Mouse (Mus musculus): ENCODE measurements at regions not wholly inside any gene's neighbourhood (a gene's known extent, or its start where the extent isn't known, plus 50 kb on each side); places are given as distances from the start of the nearest gene placed in this dataset.

DNA sequence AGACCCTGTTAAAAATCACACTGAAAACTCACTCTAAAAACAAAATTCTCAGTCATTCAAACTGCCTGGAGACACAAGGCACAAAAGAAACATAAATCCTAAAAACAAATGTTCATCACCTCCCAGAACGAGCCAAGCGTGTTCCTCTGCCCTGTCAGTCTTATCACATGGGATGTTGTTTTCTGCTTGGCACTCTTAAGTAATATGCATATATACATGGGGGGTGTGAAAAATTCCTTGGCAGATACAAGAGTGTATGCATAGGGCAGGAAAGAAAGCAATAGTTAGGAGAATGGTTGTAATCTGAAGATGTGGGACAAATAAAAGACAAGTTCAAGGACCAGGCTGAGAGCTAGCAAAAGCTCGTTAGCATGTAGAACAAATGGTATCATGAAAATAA, 179.4 kb downstream of the Qdpr start:
- DNase-seq (ENCODE audit: low read depth, low spot score): peak; percentile 20

DNA sequence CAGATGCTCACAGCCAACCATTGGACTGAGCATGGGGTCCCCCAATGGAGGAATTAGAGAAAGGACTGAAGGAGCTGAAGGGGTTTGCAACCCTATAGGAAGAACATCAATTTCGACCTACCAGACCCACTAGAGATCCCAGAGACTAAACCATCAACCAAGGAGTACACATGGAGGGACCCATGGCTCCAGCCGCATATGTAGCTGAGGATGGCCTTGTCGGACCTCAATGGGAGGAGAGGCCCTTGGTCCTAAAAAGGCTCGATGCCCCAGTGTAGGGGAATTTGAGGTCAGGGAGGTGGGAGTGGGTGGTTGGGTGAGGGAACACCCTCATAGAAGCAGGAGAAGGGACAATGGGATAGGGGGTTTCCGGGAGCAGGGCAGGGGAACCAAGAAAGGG, 180.6 kb downstream of the Qdpr start:
- DNase-seq (ENCODE audit: low read depth, low spot score): no peak

DNA sequence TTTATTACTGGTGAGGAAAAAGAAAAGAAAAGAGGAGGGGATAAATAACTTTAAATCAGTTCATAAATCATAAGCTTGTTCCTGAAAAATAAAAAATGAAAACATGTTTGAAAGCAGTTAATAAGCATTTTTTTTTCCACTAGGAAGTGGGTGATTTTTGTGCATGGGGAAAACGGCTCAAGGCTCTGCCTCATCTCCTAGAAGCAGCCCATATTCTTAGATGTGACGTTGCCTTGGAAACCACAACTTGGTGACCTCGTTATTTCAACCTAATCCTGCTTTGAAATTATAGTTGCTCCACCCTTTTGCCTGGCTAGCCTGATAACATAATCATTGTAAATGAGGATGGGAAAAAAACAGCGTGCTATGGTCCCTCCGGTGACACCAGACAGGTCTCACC, 183.1 kb downstream of the Qdpr start:
- DNase-seq (ENCODE audit: low read depth, low spot score): peak; percentile 62

DNA sequence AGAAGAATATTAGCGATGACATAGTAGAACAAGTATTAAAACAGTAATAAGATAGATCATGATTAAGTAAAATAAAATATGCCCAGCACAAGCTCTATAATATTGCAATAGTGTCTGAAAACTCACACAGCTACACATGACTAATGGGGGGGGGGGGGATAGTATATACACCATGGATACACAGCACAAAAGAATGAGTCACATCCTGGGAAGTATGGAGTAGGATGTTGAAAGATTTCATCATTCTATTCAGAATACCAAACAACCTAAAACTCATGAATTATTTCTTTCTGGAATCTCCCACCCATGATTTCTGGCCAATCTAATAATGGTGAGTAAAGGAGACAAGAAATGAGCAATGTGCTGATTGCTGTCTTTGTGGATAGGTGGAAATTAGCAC, 191.6 kb downstream of the Qdpr start:
- no peak for DNase-seq (ENCODE audit: low read depth, low spot score)

DNA sequence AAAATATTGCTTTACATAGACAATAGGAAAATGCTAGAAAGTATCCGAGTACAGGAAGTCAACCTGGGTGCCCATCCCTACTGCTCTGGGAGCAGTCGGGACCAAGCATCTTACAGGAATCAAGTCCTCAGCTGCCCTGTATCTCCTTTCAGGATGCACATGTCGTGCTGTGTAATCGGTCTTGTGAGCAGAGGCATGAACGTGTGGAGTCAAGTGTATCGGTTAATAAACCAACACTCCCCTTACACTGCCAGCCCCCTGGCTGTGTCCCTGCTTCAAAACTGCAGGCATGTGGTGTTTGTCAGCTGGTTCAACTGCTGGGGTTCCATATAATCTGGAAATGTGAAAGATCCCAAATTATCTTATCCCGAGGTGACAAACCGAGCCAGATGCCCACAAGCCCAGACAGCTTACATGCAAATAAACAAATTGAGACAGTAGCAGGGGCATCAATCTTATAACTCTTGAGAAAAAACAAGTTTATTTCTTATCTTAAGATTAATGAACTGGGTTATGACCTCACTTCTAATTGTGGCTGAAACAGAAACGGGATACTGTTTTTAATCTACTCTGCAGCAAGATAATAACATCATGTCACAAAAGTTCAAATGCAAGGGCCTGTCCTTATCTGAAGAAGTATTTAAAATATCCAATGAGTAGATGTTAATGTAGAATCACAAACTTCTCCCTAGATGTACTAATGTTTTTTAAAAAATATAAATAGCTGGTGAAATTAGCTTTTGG, 193.6 kb downstream of the Qdpr start:
- no peak for DNase-seq (ENCODE audit: low read depth, low spot score)

DNA sequence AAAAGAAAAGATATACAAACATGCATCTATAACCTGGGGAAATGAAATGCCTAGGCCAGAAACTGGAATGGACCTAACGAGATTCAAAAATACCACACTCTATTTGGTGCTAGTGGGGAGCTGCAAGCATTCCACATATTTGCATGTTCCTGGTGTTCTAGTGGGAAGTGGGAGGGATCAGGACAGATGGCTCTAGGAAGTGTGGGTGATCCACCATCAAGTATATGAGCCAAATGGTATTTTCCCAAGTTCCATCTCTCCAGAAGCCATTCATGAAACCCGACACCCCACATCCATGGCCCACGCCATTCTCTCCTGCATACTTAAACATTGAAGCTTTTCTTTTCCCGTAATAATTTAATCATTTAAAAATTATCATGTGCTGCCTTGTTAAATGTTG, 218.2 kb downstream of the Qdpr start:
- DNase-seq (ENCODE audit: low read depth, low spot score): peak; percentile 93

DNA sequence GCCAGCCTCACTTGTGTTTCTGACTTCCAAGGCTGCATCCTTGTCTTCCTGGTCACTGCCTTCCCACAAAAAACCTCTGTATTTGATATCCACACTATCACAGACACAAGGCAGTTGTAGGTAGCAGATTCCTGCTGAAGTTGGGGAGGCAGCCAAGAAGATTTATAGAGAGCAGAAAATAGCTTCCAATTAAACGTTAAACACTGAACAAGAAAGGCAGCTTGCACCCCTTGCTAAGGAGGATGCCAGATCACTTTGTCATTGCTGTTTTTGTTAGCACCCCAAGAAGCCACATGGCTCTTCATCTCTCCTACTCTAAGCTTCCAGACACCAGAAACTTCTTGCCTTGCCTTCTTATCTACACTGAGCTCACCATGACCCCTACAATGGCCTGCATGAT, 219.9 kb downstream of the Qdpr start:
- peak; percentile 80 for DNase-seq (ENCODE audit: low read depth, low spot score)

DNA sequence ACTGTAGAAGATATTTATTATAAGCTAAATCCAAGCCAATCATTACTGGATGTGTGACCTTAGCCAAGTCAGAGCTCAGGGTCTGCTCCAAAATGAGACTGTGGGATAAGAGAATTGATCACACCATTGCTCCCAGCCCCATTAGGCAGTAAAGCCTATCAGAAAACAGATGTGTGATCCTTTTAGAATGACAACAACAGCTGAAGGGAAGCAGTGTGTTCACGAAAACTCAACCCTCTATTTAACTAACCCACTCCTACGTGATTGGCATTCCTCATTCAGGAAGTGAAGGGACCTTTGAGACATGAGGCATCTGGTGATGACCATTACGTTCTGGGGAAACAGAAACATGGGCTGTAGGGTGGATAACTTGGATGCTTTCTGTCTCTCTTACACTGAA, 220.6 kb downstream of the Qdpr start:
- no peak for DNase-seq (ENCODE audit: low read depth, low spot score)

DNA sequence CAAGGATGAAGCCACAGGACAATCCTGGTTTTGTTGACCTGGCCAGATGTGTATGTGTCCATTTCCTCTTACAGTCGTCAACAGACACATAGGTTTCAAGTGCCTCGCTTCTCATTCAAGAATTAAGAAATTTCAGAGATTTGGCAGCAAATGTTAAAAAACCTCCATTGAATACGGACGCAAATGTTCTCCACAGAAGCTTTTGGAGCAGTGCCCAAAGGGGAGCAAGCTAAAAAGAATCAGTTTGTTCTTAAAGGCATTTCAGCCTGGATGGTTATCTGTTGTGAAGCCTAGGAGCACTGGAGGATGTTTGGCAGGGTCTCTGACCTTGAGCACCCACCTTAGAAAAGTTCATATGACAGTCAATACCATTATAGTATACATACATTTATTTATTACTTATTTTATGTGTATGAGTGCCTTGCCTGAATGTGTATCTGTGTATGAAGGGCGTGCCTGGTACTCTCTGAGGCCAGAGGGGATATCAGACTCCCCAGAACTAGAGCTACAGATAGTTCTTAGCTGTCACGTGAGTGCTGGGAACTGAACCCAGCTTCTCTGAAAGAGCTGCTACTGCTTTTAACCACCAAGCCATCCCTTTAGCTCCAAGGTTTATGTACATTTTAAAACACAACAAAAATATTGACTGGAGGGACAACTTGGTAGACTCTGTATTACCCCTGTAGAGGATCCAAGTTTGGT, 221.7 kb downstream of the Qdpr start:
- DNase-seq (ENCODE audit: low read depth, low spot score): peak; percentile 43

DNA sequence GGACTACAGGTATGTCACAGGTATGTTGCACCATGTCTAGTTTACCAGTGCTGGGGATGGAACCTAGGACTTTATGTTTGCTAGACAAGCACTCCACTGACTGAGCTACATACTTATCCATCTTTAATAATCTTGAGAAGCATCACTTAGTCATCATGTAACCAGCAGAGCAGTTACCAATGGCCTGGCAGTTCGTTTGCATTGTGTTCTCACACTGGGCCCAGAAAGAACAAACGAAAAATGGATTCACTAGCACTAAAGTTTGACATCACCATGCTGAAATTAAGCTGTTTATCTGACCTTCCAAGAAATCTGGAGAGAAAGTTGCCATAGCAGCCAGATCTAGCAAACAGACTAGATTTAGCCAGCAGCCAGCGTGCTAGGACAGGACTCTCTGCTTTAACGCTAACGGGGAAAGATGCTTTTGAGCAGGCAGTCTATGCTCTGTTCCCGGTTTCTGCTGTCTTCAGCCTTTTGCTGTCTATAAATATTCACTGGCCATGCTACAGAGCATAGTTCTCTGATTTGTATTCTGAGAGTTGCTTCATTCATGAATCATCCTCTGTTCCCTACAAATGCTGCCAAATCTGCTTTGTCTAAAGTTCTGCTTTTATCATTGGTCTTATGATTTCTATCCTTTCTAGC, 229.6 kb downstream of the Qdpr start:
- DNase-seq (ENCODE audit: low read depth, low spot score): peak; percentile 83

DNA sequence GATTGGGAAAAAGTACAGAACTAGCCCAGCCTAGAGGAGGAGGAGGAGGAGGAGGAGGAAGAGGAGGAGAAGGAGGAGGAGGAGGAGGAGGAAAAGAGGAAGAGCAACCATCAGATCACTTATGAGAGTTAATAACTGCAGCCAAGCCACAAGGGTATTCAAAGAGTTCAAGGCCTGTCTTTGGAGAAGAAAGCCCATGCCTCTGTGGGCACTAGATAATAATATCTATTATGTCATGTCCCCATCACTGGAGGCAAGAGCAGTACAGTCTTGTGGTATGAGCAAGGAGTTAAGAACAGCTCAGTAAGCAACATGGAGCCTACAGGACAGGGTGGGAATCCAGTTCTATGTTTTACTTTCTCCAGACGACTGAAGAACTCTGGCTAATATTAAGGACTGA, 230.5 kb downstream of the Qdpr start:
- DNase-seq (ENCODE audit: low read depth, low spot score): no peak

DNA sequence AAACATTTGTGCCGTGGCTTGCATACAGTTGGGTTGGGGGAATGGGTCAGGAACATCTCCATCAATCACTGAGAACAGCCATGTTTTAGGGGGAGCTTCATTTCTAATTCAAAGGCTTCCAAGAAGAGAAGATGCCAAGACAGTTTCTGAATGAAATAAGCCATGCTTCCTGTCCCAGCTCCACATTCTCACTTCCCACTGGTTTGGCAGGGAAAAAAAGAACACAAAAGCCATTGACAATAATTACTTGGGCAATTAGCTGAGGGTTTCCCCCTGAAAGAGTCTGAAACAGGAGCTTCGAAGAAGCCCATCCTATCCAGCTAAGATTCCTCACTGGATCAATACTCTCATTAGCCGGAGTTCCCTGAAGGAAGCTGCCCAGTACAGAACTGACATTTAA, 230.9 kb downstream of the Qdpr start:
- peak; percentile 34 for DNase-seq (ENCODE audit: low read depth, low spot score)

DNA sequence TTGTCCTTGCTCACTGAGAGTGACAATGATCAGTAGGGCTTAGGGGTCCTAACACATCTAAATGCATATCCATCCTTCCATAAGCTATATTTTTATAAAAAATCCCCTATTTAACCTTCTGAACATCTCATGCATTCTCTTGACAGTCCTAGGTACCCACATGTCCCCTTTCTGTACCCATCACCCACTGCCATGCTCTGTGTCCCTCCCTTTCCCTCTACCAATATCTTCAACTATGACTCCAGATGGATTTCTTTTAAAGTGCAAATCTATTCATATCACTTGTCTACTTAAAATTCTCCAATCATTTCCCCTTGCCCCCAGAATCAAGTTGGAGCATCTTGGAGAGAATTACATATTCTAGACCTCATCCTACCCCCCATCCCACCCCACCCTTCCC, 235.6 kb downstream of the Qdpr start:
- no peak for DNase-seq (ENCODE audit: low read depth, low spot score)

DNA sequence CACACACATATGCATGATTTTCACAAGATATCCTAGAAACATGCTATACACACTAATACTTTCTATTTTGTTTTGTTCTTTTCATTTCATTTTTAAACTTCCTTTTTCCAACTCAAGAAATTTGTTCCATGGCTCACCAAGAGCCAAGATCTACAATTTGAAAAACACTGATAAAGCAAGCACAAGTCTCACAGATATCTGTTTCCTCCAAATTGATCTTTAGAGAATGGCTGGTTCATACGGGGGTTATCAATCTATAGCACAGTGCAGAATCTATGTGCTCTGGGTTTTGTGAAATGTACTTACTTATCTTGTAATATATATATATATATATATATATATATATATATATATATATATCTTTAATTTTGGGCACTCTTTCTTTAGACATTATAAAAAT, 251.6 kb downstream of the Qdpr start:
- no peak for DNase-seq (ENCODE audit: low read depth, low spot score)

DNA sequence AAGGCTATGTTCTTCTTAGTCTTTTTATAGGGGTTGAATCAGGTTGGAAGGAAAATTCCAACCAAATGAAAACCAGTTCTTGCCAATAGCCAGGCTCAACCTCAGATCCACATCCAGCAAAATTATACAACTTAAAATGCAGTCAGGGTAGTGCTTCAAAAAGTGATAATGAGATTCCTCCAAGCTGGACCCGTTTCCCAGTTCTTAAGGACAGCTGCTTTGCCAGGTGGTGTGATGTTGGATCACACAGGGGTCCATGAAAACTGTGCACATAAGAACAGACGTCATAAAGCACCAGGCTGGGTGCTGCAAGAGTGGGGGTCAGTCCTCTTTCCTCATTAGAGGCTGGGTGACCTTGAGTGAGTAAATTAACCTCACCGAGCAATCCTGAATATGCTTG, 253.9 kb downstream of the Qdpr start:
- peak; percentile 85 for DNase-seq (ENCODE audit: low read depth, low spot score)

DNA sequence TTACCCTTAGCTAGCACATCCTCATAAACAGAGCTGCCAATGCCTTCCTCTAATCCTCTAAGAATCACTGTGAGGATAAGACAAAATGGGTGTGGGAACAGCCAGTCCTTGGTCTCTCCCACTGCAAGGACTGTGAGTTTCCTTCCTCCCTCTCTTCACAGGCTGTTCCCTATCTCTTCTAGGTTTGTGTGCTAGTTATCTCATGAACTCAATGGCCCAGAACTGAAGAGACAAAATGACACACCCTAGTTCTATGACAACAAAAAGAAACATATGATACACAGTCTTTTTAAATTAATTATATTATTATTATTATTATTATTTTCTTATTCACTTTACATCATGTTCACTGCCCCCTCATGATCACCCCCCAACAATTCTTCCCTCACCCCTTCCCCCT, 257.7 kb downstream of the Qdpr start:
- no peak for DNase-seq (ENCODE audit: low read depth, low spot score)

DNA sequence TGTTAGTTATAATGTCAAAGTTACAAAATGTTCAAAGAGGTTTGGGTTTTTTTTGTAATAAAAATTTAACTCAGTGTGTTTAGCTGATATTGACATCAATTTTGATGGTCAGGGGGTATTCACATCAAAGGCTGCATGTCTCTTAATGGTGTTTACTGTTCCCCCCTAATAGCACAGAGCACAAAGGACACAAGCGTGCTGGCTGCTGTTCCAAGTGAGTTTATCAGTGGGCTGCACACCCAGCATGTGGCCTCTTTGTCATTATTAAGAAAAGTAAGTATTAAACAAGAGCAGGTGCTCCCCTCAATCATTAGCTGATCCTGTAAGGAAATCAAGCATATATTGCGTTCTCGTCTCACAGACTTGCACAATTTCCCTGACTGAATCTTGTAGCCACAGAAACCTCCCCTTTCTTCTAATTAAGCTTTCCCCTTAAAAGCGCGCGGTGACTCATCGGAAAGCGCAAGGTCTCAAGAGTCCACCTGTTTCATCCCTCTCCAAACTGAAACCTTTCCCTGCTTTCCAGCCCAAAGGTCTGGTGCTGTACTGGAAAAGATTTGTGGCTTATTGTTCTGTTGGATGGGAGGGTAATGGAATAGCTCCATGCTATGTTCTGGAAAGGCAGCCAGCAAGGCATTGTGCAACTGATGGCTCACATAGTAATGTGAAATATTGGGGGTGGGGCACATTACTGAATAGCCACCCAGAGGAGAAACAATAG, 276.8 kb downstream of the Qdpr start:
- peak; percentile 12 for DNase-seq (ENCODE audit: low read depth, low spot score)

DNA sequence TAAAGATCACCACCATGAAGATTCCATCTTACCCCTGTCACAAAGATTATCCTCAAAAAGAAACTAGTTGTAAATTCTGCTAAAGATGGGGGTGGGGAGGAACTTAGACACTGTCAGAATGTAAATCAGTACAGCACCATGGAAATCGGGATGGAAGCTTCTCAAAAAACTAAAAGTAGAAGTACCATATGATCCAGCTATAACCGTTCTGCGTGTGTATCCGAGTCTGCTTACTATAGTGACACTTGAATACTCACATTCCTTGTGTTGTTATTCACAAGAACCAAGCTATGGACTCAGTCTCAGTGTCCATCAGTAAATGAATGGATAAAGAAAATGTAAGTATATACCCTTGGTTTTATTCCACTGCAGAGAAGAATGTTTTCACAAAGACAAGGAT, 290.8 kb downstream of the Qdpr start:
- no peak for DNase-seq (ENCODE audit: low read depth, low spot score)

DNA sequence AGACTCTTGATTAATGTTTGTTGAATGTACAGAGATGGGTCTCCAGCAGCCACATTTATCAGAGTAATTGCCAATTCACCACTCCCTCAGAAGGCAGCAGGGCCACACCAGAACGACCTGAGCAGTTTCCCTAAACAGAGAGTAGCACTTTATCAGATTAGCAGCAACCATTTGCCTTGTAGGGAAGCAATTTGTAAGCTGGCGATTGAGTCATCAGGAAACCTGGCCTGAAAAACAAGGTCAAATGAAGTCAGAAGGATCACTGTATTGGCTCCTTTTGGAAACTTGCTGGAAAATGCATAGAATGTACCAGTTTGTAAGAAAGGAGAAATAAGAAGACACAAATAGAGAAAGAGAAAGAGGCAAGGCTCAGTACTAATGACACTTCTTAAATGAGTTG, 295.1 kb downstream of the Qdpr start:
- DNase-seq (ENCODE audit: low read depth, low spot score): no peak

DNA sequence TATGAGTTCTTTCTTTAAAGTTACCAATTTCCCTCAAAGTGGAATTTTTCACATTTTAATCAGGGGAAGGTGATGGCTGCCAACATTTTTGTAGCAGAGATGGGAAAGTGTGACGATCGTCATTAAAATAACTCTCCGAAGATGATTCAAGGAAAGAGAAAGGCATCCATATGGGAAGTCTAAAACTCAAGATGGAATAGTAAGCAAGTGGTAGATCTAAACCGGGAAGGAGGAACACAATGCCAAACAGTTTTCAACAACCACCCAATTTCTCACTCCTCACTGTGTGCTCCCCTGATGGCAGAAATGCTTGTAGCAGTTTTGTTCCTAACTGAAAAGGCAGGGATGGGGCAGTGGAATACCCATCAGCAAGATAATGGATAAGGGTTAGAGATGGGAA, 305.9 kb downstream of the Qdpr start:
- DNase-seq (ENCODE audit: low read depth, low spot score): peak; percentile 77

DNA sequence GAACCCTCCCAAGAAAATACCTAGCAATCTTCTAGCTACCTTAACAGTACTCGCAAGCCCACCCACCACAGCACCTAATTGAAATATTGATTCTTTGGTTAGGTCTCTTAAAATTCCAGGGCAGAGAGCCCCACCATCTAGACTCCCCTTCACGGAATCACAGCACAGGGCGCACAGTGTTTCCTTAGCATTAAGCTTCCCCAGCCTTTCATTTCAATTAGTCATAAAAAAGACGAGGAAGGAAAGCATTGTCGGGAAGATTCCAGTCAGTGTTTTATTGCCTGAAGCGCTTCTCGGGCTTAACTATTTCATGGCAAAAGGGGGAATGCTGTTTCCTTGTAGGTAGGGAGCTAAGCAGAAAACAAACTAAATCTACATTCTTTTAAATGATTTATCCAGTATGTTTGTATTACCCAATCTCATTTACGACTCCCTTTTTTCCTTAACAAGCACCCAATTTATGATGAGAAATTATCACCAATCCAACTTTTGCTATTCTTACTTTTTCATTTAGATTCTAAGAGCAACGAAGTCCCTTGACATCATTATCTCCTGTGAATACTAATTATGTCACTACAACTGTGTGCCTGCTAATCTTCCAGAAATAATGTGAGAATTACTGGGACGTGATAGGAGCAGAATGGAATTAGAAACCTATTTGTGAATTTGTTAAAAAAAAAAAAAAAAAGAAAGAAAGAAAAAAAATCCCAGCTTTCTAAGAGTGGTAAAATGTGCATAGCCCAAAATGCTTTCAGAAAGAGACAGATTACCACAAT, 312.6 kb downstream of the Qdpr start:
- DNase-seq (ENCODE audit: low read depth, low spot score): peak; percentile 28

DNA sequence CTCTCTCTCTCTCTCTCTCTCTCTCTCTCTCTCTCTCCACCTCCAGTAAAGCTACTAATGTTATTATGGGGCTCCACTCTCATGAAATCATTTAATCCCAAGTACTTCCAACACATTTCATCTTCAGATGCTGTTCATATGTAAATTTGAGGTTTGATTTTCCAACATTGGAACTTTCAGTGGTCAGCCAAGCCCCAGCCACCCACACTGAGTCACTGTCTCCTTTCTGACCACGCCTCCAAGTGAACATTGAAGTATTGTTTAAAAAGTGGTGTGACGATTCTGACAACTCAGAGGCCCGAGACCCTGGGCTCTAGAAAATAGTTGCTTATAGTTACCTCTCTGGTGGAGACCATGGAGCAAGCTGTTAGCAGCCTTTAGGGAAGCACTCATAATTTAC, 313.3 kb downstream of the Qdpr start:
- DNase-seq (ENCODE audit: low read depth, low spot score): no peak
